Mouse (Mus musculus) bone marrow, adult 2 months (tissue): ENCODE results near the gene Elavl2.

Experiments
- CTCF ChIP-seq: fragments of 200-500 bp; IDR thresholded peaks from 2 replicates; pipeline ENCODE4 v1.5.1; 2011; ENCODE audit warnings: low read length, control low read depth; ENCODE audit not compliant: control insufficient read depth, insufficient read depth
- POLR2A ChIP-seq: fragments of 200-500 bp; IDR thresholded peaks from 2 replicates; pipeline ENCODE4 v1.6.1; 2011; ENCODE audit warnings: low read depth, mild to moderate bottlenecking, control low read depth, low read length, borderline replicate concordance; ENCODE audit not compliant: control insufficient read depth

GRCm38 (mm10) chr4:91379559-91379958 is 21.0 kb downstream of the Elavl2 start:
- no peak for TF ChIP-seq POLR2A
- TF ChIP-seq CTCF: no peak
